Mouse (Mus musculus) limb, embryonic 15.5 days (tissue): ENCODE measurements around the gene Gzmm. TPM values are rescaled to one million over a fixed set of nuclear protein-coding genes. Genes with fewer than 3 reads are reported as not detected.

Source experiments
- ATAC-seq: fragments of 200-750 bp; cut with Nextera tagmentation; 2 replicates; pipeline ENCODE4 v1.8.0; 2017; ENCODE audit warnings: low read depth, moderate TSS enrichment; ENCODE audit not compliant: insufficient number of reproducible peaks, low FRiP score, low TSS enrichment
- H3K27ac ChIP-seq: fragments of 300-500 bp; sonication (generic); 2 replicates; pipeline ENCODE4 v1.5.1; 2015; ENCODE audit warnings: moderate library complexity, mild to moderate bottlenecking, inconsistent platforms
- H3K27me3 ChIP-seq: fragments of 300-500 bp; sonication (generic); 2 replicates; pipeline ENCODE4 v1.6.1; 2015; ENCODE audit warnings: inconsistent platforms
- H3K36me3 ChIP-seq: fragments of 300-500 bp; sonication (generic); 2 replicates; pipeline ENCODE4 v1.6.1; 2015; ENCODE audit warnings: inconsistent platforms
- H3K4me1 ChIP-seq: fragments of 300-500 bp; sonication (generic); 2 replicates; pipeline ENCODE4 v1.6.1; 2015; ENCODE audit warnings: inconsistent platforms
- H3K4me2 ChIP-seq: fragments of 300-500 bp; sonication (generic); 2 replicates; pipeline ENCODE4 v1.6.1; 2015; ENCODE audit warnings: mild to moderate bottlenecking, inconsistent platforms
- H3K4me3 ChIP-seq: fragments of 300-500 bp; sonication (generic); 2 replicates; pipeline ENCODE4 v1.5.1; 2015; ENCODE audit warnings: mild to moderate bottlenecking, inconsistent platforms
- H3K9ac ChIP-seq: fragments of 300-500 bp; sonication (generic); 2 replicates; pipeline ENCODE4 v1.6.1; 2015; ENCODE audit warnings: inconsistent platforms
- H3K9me3 ChIP-seq: fragments of 300-500 bp; sonication (generic); 2 replicates; pipeline ENCODE4 v1.6.1; 2016; ENCODE audit warnings: inconsistent platforms
- WGBS: fragments of 180-500 bp; shearing (Covaris S2); methylation state at CpG from one replicate; pipeline ENCODE4 v1.1.7; 2015; 5-methylcytosine and 5-hydroxymethylcytosine counted together
- polyA plus RNA-seq: library from polyadenylated mRNA; unstranded; fragments of >200 nt; fragmentation: Nextera tagmentation; extraction: Ambion mirVana; gene quantifications from 2 replicates; pipeline ENCODE4 v1.2.1, GENCODE M21; 2015

Gene Gzmm
- polyA plus RNA-seq, 1 experiment from 2014 or later = 0.86 TPM

DNA sequence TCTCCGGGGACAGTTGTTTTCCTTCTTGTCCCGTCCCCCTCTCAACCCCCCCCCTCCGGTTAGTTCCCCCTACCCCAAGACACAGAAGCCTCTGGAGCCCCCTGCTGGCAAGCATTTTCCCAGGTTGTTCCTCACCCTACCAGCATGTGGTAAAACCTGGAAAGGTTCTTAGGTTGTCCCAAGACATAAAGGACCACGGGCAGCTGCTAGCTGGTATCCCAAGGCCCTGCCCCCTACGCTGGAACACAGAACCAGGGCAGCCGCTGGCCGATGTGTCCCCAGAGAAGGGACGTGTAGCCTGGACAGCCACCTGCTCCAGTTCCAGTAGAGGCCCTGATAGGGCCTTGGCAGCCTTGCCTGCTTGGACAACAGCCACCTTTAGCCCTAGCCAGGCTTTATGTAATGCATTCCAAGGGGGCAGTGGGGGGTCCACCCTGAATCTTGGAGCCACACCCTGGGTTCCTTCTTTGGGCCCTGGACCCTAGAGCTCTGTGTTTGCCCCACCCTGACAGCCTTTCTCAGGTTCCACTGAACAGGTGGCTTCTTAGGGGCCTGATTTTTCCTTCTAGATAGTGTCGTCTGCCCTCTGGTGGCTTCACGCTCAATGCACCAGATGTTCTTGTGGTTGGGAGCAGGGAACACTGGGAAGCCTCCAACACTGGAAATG, 5.8 kb upstream of the Gzmm start:
- peak overlapping the region; percentile 75 for H3K9ac ChIP-seq
- H3K9me3 ChIP-seq = no peaks in the 10 kb centered on the region
- peak overlapping the region; percentile 71 for H3K4me3 ChIP-seq
- peaks cover 27% of the 10 kb centered on the region for H3K4me1 ChIP-seq
- ATAC-seq = no peak
- H3K27me3 ChIP-seq = no peaks in the 10 kb centered on the region
- WGBS = 1% methylated on average over 10 of the region's 10 CpGs
- peak overlapping the region; percentile 87 for H3K27ac ChIP-seq
- H3K4me2 ChIP-seq = peak overlapping the region; percentile 84
- H3K36me3 ChIP-seq = peaks cover 41% of the 10 kb centered on the region

DNA sequence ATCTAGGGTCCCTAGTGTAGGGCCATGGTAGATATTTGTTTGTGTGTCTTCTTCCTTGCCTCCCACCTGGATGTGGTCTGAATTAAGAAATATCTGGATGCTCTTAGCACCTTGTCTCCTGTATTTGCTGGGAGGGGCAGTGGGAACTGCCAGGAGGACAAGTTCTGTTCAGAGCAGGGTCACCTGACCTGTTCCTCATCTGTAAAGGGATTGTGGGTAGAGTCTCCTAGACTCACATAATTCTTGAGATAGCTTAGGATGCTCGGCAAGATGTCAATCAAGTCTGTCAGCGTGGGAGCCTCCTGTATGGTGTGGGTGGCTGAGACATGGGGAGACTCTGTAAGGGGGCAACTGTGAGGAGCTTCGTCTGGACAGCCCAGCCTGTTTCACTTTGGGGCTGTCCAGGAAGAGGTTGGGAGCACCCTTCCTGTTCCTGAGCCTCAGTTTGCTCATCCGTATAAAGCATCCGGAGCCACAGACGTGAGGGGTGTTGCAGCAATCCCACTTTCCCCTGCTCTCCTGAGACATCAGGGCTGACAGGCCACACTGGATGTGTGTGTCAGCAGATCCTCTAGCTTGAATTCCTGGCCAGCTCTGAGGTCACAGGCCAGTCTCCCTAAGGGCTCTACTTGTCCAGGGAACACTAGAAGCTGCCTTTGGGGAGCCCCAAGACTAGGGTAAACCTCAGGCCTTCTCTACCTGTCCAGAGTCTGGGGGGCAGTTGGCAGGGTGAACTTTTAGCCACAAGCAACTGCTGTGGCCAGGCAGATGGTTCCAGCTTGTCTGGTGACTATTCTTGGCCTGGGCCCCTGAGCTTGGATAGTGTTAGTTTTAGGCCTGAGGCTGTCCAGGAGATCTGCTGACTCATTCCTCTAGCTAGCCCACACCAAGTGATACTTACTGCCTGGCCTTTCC, 4.8 kb upstream of the Gzmm start:
- Histone ChIP-seq H3K4me1 (peaks cover 27% of the 10 kb centered on the region), H3K4me2 (peak overlapping the region; percentile 84), H3K9me3 (no peaks in the 10 kb centered on the region), H3K36me3 (peaks cover 50% of the 10 kb centered on the region), H3K27ac (no peak overlapping the region), H3K9ac (no peak overlapping the region), H3K4me3 (peak overlapping the region; percentile 71), H3K27me3 (no peaks in the 10 kb centered on the region)
- 85% methylated on average over 6 of the region's 6 CpGs for WGBS
- ATAC-seq = no peak

DNA sequence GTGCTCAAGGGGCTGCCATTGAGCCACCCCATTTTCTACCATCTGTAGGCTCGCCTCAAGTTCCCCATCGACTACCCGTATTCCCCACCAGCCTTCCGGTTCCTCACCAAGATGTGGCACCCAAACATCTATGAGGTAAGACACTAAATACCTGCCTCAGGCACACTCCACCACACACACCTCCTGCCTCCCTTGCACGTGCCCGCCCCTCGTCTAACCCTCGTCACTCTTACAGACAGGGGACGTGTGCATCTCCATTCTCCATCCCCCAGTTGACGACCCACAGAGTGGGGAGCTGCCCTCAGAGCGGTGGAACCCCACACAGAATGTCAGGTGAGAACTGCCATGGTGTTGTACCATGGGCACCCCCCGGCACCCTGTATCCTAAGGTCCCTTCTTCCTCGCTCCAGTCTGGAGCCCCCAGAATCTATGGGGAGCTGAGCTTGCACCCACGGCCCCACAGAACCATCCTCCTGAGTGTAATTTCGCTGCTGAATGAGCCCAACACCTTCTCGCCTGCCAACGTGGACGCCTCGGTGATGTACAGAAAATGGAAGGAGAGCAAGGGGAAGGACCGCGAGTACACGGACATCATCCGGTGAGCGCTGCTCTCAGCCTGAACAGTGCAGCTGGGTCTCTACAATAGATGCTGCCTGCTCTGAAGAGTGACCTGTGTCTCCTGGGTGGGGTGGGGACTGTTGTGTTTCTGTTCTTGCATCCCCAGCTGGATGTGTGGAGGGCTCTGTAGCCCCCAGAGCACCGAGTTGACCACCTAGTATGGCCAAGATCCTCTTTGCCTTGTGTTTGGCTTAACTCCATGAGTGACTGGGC, 3.8 kb upstream of the Gzmm start:
- Histone ChIP-seq H3K4me3 (no peak overlapping the region), H3K9ac (no peak overlapping the region), H3K27me3 (no peaks in the 10 kb centered on the region), H3K9me3 (no peaks in the 10 kb centered on the region), H3K27ac (no peak overlapping the region), H3K4me2 (no peak overlapping the region), H3K36me3 (peaks cover 54% of the 10 kb centered on the region), H3K4me1 (peaks cover 27% of the 10 kb centered on the region)
- WGBS = 89% methylated on average over 25 of the region's 25 CpGs
- no peak for ATAC-seq

DNA sequence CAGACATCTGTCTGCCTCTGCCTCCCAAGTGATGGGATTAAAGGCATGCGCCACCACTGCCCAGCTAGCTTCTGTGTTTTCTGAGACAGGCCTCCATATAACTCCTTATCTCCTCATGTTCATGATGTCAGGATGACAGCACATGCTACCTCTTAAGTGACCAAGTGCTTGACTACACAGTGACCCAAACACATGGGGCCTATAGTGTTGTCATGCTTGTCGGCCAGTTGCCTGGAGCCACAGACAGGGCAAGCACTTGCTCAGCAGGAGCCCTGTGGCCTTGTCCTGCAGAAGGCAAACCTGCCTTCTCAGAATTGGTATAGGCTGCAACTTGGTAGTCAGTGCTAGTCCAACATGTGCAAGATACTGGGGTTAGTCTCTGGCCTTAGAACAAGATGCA, 2.6 kb upstream of the Gzmm start:
- Histone ChIP-seq H3K4me3 (no peak overlapping the region), H3K27me3 (no peaks in the 10 kb centered on the region), H3K9me3 (no peaks in the 10 kb centered on the region), H3K36me3 (peaks cover 54% of the 10 kb centered on the region), H3K9ac (no peak overlapping the region), H3K4me1 (peaks cover 22% of the 10 kb centered on the region), H3K4me2 (no peak overlapping the region), H3K27ac (no peak overlapping the region)
- WGBS = 90% methylated on average over 2 of the region's 2 CpGs
- no peak for ATAC-seq

DNA sequence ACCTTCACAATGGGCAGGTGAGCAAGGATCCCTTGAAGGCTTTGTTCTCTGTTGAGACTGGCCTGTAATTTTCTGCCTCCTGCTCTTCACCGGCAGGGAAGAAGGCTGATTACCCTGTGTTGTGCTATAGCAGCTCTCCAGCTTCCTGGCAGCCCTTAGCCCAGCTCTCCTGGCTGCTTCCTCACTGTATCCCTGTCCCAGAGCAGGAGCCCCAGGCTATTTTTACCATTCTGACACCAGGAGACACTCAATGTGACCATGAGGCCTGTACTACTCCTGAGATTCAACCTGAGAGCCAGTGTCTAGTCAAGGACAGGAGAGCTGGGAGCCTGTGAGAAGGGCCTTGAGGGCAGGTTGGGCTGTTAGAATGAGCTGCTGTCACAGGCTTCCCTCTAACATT, 2.1 kb upstream of the Gzmm start:
- peaks cover 54% of the 10 kb centered on the region for H3K36me3 ChIP-seq
- no peak overlapping the region for H3K4me2 ChIP-seq
- ATAC-seq = no peak
- H3K9ac ChIP-seq = no peak overlapping the region
- no peaks in the 10 kb centered on the region for H3K27me3 ChIP-seq
- no peaks in the 10 kb centered on the region for H3K9me3 ChIP-seq
- H3K4me1 ChIP-seq = peaks cover 20% of the 10 kb centered on the region
- 95% methylated on average over 1 of the region's 1 CpGs for WGBS
- H3K27ac ChIP-seq = no peak overlapping the region
- no peak overlapping the region for H3K4me3 ChIP-seq

DNA sequence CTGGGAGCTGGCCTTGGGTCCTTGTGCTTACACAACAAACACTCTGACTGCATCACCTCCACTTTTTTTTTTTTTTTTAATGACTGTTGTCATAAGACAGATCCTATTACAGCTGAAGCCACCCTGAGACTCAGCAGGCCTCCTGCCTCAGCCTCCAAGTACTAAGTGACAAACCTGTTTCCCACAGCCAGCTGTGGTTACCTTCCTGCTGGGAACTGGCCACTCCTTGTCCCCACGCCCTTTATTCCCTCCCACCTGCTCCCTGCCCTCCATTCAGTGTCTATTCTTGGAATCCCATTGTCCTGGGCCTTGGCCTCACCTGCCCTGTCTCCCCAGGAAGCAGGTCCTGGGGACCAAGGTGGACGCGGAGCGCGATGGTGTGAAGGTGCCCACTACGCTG, 1.3 kb upstream of the Gzmm start:
- WGBS = 96% methylated on average over 6 of the region's 6 CpGs
- no peak overlapping the region for H3K4me2 ChIP-seq
- H3K9ac ChIP-seq = no peak overlapping the region
- no peak for ATAC-seq
- no peaks in the 10 kb centered on the region for H3K27me3 ChIP-seq
- peaks cover 20% of the 10 kb centered on the region for H3K4me1 ChIP-seq
- H3K4me3 ChIP-seq = no peak overlapping the region
- no peaks in the 10 kb centered on the region for H3K9me3 ChIP-seq
- H3K36me3 ChIP-seq = peaks cover 54% of the 10 kb centered on the region
- H3K27ac ChIP-seq = no peak overlapping the region

DNA sequence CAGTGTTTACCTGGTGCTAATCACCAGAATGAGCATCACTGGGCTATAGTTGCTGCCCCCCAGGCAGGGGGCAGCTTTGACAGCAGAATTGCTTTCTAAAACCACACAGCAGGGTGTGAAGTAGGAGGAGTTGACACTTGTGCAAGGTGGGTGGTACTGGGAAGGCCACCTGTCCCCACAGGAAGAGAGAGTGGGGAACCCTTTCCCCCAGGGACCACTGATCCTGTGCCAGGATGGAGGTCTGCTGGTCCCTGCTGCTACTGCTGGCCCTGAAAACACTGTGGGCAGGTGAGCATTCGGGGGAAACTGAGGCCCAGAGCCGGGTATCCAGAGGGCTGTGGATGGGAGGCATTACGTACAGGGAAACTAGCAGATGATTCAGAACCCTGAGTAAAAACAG, 358 bp downstream of the Gzmm start:
- ATAC-seq = no peak
- Histone ChIP-seq H3K36me3 (peaks cover 52% of the 10 kb centered on the region), H3K4me2 (no peak overlapping the region), H3K9ac (no peak overlapping the region), H3K27ac (no peak overlapping the region), H3K4me3 (no peak overlapping the region), H3K4me1 (peaks cover 12% of the 10 kb centered on the region), H3K27me3 (no peaks in the 10 kb centered on the region), H3K9me3 (no peaks in the 10 kb centered on the region)
- 91% methylated on average over 3 of the region's 3 CpGs for WGBS

DNA sequence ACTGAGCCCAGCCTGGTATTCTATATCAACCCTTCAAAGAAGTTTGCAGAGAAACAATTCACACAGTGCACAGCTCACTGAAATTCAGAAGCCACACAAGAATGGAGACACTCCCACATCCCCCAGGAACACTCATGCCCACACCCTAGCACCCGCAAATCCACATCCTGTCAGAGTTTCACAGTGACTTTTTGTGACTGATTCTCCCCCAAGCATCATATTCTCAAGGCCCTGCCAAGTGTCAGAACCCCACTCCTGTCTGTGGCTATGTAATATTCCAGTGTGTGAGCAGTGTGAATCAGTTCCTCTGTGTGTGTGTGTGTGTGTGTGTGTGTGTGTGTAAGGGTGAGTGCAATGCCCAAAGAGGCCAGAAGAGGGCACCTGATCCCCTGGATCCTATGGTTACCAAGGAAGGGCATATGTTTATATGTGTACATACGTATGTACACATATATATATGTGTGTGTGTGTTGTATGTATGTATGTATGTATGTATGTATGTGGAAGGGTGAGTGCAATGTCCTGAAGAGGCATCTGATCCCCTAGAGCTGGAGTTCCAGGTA, 3.2 kb downstream of the Gzmm start:
- peaks cover 33% of the 10 kb centered on the region for H3K4me1 ChIP-seq
- no peak overlapping the region for H3K9ac ChIP-seq
- H3K4me2 ChIP-seq = no peak overlapping the region
- no peak for ATAC-seq
- H3K4me3 ChIP-seq = no peak overlapping the region
- peaks cover 23% of the 10 kb centered on the region for H3K36me3 ChIP-seq
- no peaks in the 10 kb centered on the region for H3K27me3 ChIP-seq
- no peaks in the 10 kb centered on the region for H3K9me3 ChIP-seq
- H3K27ac ChIP-seq = no peak overlapping the region
- 95% methylated on average over 2 of the region's 2 CpGs for WGBS

DNA sequence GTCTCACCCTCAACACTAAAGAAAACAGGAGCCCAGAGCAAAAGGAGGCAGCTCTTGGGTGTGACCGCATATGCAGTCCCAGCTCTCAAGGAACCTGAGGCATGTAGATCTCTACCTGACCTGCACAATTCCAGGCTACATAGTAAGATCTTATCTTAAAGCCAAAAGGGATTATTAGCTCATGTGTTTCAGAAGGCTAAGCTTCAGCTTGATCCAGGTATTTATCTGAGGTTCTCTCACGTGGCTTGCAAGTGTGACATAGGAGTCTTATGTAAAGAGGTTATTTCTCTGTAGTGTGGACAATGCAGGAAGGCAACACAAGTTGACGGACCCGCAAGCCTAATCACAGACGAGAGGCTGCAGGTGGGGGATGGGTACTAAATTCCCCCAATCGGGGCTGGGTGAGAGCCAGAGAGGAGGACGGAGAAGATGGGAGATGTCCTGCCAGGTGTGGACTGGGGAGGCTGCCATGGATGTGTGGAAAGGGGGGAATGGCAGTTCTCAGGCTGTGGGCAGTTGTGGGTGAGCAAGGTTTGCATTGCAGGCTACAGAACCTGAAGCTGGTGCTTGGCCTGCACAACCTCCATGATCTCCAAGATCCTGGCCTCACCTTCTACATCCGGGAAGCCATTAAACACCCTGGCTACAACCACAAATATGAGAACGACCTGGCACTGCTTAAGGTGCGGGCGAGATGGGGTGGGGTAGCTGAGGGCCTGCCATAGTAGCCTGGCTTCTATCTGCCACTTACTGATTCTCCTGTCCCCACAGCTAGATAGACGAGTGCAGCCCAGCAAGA, 5.0 kb downstream of the Gzmm start:
- H3K4me2 ChIP-seq = no peak overlapping the region
- H3K9ac ChIP-seq = no peak overlapping the region
- peaks cover 6% of the 10 kb centered on the region for H3K36me3 ChIP-seq
- H3K27ac ChIP-seq = peak overlapping the region; percentile 88
- H3K9me3 ChIP-seq = no peaks in the 10 kb centered on the region
- H3K4me1 ChIP-seq = peaks cover 36% of the 10 kb centered on the region
- H3K4me3 ChIP-seq = no peak overlapping the region
- ATAC-seq = 0 out of 2 replicates have a peak, but pooled peaks have one; percentile 9
- no peaks in the 10 kb centered on the region for H3K27me3 ChIP-seq
- whole genome bisulfite sequencing = 58% methylated on average over 12 of the region's 12 CpGs

DNA sequence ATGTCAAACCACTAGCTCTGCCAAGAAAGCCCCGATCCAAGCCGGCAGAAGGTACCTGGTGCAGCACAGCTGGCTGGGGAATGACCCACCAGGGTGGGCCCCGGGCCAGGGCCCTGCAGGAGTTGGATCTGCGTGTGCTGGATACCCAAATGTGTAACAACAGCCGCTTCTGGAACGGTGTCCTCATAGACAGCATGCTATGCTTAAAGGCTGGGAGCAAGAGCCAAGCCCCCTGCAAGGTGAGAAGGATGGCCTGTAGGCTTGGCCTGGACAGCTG, 5.5 kb downstream of the Gzmm start:
- 0 out of 2 replicates have a peak, but pooled peaks have one; percentile 13 for ATAC-seq
- Histone ChIP-seq H3K36me3 (peaks cover under 1% of the 10 kb centered on the region; the same call in 1 of the 2 replicates), H3K4me1 (peaks cover 36% of the 10 kb centered on the region), H3K4me3 (no peak overlapping the region), H3K27ac (peak overlapping the region; percentile 88), H3K4me2 (no peak overlapping the region), H3K9me3 (no peaks in the 10 kb centered on the region), H3K27me3 (no peaks in the 10 kb centered on the region), H3K9ac (no peak overlapping the region)
- 54% methylated on average over 6 of the region's 6 CpGs for WGBS
